Mouse (Mus musculus) hematopoietic stem cell, adult 5-6 weeks (primary cell): ENCODE results near the gene Chat. TPM values are rescaled to one million over a fixed set of nuclear protein-coding genes. Genes with fewer than 3 reads are reported as not detected.

Experiments used
- ATAC-seq, 2 experiments: fragments of 125-278 bp in 1 of 2; replicated peaks in 1 of 2; 2 replicates each; pipeline ENCODE4 v1.8.0; 2016 to 2017; ENCODE audit warnings: inconsistent platforms in 2 of 2, mild to moderate bottlenecking in 2 of 2, moderate number of reproducible peaks in 2 of 2, low read depth in 1 of 2, moderate TSS enrichment in 1 of 2; ENCODE audit not compliant: low FRiP score in 2 of 2, poor library complexity in 2 of 2, severe bottlenecking in 2 of 2, insufficient read depth in 1 of 2, low TSS enrichment in 1 of 2
- total RNA-seq: library from RNA; stranded (forward); fragments of 172-1452, 232-1000 nt; gene quantifications from 2 replicates; pipeline ENCODE4 v1.2.3, GENCODE M21; 2017

Chat gene
- total RNA-seq, 1 experiment from 2014 or later = not detected

GRCm38 (mm10) chr14:32380099-32380480 lies 85.7 kb downstream of the Chat start:
- no peak for ATAC-seq

GRCm38 (mm10) chr14:32379395-32380098 lies 86.2 kb downstream of the Chat start:
- no peak for ATAC-seq

GRCm38 (mm10) chr14:32372510-32372909 lies 93.3 kb downstream of the Chat start:
- ATAC-seq = no peak

GRCm38 (mm10) chr14:32369756-32370155 lies 96.0 kb downstream of the Chat start:
- ATAC-seq = no peak

GRCm38 (mm10) chr14:32364359-32364758 lies 101.4 kb downstream of the Chat start:
- ATAC-seq = no peak

Other genes with a start within 250 kb of the Chat start
- gene Ogdhl, start 144.0 kb downstream of the Chat start, total RNA-seq = 0.13 TPM in 1 of 2 replicates, not detected in the other
- gene 1700024G13Rik, start 77.6 kb downstream of the Chat start, total RNA-seq = not detected in 2 replicates
- not detected in 2 replicates for gene Slc18a3, start 1.1 kb downstream of the Chat start, total RNA-seq
- 29.1 and 31.3 TPM in 2 replicates for gene Ercc6, start 47.5 kb upstream of the Chat start, total RNA-seq
- gene Prrxl1, start 133.4 kb upstream of the Chat start, total RNA-seq = not detected in 2 replicates
- gene 3425401B19Rik, start 219.3 kb upstream of the Chat start, total RNA-seq = not detected in 2 replicates